Mouse (Mus musculus) thymus, adult 2 months (tissue): ENCODE results near the gene Naaladl2. TPM values are rescaled to one million over a fixed set of nuclear protein-coding genes. Genes with fewer than 3 reads are reported as not detected.

Source experiments
- DNase-seq: peaks from one replicate; pipeline ENCODE4 v3.0.0; 2021
- H3K27ac ChIP-seq: fragments of 200-500 bp; 2 replicates; pipeline ENCODE4 v1.5.1; 2012; ENCODE audit warnings: low read length, control low read depth; ENCODE audit not compliant: control insufficient read depth, insufficient read depth
- H3K27me3 ChIP-seq: fragments of 200-500 bp; 2 replicates; pipeline ENCODE4 v1.6.1; 2012; ENCODE audit warnings: mild to moderate bottlenecking, low read length, moderate library complexity, mixed read lengths; ENCODE audit not compliant: control insufficient read depth, insufficient read depth
- H3K36me3 ChIP-seq: fragments of 200-500 bp; 2 replicates; pipeline ENCODE4 v1.6.1; 2012; ENCODE audit warnings: mild to moderate bottlenecking, low read length, moderate library complexity; ENCODE audit not compliant: control insufficient read depth, insufficient read depth
- H3K4me1 ChIP-seq: fragments of 200-500 bp; replicated peaks from 2 replicates; pipeline ENCODE4 v1.6.1; 2012; ENCODE audit warnings: low read length; ENCODE audit not compliant: control insufficient read depth, insufficient read depth
- H3K4me3 ChIP-seq: fragments of 200-500 bp; 2 replicates; pipeline ENCODE4 v1.5.1; 2012; ENCODE audit warnings: mild to moderate bottlenecking, low read length, control low read depth, moderate library complexity; ENCODE audit not compliant: control insufficient read depth, insufficient read depth
- CTCF ChIP-seq: fragments of 200-500 bp; IDR thresholded peaks from 2 replicates; pipeline ENCODE4 v1.5.1; 2012; ENCODE audit warnings: mild to moderate bottlenecking, control low read depth, low read length, moderate library complexity, borderline replicate concordance; ENCODE audit not compliant: control insufficient read depth, poor library complexity, insufficient read depth; ENCODE audit errors: extremely low read depth
- POLR2A ChIP-seq: fragments of 200-500 bp; IDR thresholded peaks from 2 replicates; pipeline ENCODE4 v1.6.1; 2012; ENCODE audit warnings: mild to moderate bottlenecking, low read length, control low read depth, moderate library complexity; ENCODE audit not compliant: control insufficient read depth, poor library complexity, insufficient read depth; ENCODE audit errors: extremely low read depth
- WGBS: fragments of 180-500 bp; shearing (Covaris S2); methylation state at CpG from one replicate; pipeline ENCODE4 v1.1.7; 2018; 5-methylcytosine and 5-hydroxymethylcytosine counted together
- polyA plus RNA-seq: library from polyadenylated mRNA; depleted of rRNA; stranded (reverse); fragments of >200 nt; gene quantifications from 2 replicates; pipeline ENCODE4 v1.2.3, GENCODE M21; 2012

Gene Naaladl2
- polyA plus RNA-seq, 1 experiment, result 0.23 TPM

DNA sequence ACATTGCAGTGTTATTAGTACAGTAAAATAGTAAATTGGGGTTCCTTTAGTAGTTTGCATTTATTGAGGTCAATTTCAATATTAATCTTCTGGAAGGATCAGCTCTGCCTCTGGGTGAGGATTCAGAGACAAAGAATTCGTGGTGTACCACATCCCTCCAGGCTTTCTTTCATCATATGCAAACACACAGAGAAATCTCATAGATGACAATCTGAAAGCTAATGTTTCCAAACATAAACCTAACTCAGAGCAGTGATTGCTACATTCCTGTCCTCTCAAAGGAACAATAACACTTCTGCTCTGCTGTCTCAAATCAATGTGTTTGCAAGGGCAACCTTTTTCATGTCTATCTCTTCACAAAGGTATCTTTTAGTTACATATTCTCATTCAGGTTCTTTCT, 478.7 kb downstream of the Naaladl2 start:
- no peak for DNase-seq
- TF ChIP-seq CTCF (no peak), POLR2A (no peak)
- WGBS, result 58% methylated on average over 1 of the region's 1 CpGs

DNA sequence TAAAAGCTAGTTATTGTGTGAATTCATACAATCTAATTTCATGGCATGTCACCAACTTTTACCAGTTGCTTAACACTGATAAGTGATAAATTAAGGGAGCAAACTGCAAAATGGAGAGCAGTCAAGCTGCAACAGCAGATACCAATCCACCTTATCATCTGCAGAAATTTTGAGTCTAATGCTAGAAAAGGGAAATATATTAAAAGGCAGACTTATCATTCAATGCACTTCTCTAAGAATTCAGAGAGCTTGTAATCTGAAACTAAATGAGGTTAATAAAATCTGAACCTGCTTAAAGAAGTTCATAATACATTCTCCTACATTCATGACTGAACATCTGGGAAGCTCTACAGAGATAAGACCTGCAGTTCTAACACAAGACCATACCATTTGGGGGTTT, 480.3 kb downstream of the Naaladl2 start:
- Histone ChIP-seq H3K4me3 (no peak overlapping the region), H3K4me1 (no peaks in the 10 kb centered on the region), H3K36me3 (no peaks in the 10 kb centered on the region), H3K27ac (no peak overlapping the region), H3K27me3 (no peaks in the 10 kb centered on the region)
- no peak for DNase-seq
- TF ChIP-seq POLR2A, result no peak
- no peak for TF ChIP-seq CTCF

More for the DNA sequence above, 478.7 kb downstream of the Naaladl2 start:
- Histone ChIP-seq H3K36me3 (no peaks in the 10 kb centered on the region), H3K27ac (no peak overlapping the region), H3K4me3 (no peak overlapping the region), H3K4me1 (no peaks in the 10 kb centered on the region), H3K27me3 (no peaks in the 10 kb centered on the region)

DNA sequence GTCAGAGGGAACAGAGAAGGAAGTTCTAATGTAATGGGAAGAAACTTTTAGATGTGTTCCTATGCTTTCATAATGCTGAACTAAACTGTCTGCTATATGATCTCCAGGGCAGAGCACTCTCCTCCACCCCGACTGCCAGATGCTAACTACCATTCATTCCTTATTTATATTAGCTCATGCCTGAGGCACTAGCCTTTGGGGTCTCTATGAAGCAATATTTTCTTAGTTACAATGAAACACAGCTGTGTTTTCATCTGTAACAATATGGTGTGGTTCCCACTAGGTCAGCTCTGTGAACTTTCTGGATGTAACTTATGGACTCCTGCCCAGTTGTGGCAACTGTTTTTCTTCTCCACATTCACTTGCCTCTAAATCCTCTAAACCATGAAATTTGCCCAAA, 514.0 kb downstream of the Naaladl2 start:
- no peak overlapping the region for H3K27ac ChIP-seq
- DNase-seq, result no peak
- H3K27me3 ChIP-seq, result no peaks in the 10 kb centered on the region
- no peaks in the 10 kb centered on the region for H3K4me1 ChIP-seq
- H3K4me3 ChIP-seq, result no peak overlapping the region
- WGBS, result 76% methylated on average over 1 of the region's 1 CpGs
- TF ChIP-seq CTCF, result no peak
- TF ChIP-seq POLR2A, result no peak
- H3K36me3 ChIP-seq, result no peaks in the 10 kb centered on the region

DNA sequence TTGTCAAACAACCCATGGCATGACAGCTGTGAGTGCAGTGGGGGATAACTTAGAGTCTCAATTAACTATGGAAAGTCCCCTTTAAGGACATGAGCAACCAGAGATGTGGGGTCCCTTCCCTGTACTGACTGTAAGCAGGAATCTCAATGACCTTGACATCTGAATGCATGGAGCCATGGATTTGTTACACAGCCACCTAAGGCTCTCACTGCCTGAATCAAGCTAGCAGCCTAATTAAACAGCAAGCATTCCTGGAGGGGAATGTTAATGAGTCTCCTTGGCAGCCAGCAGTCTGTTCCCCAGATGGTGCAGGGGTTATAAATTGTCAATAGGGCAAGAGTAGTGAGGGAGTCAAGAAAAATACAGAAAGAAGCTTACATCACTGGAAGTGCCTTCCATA, 538.6 kb downstream of the Naaladl2 start:
- Histone ChIP-seq H3K4me1 (no peaks in the 10 kb centered on the region), H3K27me3 (no peaks in the 10 kb centered on the region), H3K4me3 (no peak overlapping the region), H3K36me3 (no peaks in the 10 kb centered on the region), H3K27ac (no peak overlapping the region)
- DNase-seq, result no peak
- no peak for TF ChIP-seq CTCF

DNA sequence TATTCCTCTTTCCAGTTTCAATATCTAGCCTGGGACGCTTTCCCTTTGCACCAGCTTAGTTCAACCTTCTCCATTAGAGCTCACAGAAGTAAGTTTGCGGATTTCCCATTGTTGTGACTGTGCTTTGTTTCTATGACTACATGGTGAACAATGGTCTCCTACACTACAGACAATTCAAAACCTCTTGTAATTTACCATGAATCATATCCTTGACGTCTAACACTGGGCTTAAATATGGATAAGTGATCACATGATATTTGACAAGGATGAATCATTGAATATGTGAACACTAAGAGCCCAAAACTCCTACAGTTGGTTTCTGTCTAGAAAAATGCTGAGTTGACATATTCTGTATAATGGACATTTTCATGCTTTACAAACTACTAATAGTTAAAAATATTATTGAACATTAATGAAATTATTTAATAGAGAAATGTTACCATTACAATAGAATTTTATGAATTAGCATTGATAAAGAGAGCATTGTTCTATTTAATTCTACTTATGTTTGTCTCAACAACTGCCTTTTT, 539.2 kb downstream of the Naaladl2 start:
- no peak overlapping the region for H3K27ac ChIP-seq
- DNase-seq, result no peak
- H3K36me3 ChIP-seq, result no peaks in the 10 kb centered on the region
- H3K4me3 ChIP-seq, result no peak overlapping the region
- no peaks in the 10 kb centered on the region for H3K27me3 ChIP-seq
- 83% methylated on average over 3 of the region's 3 CpGs for WGBS
- TF ChIP-seq POLR2A, result no peak
- TF ChIP-seq CTCF, result no peak
- no peaks in the 10 kb centered on the region for H3K4me1 ChIP-seq

DNA sequence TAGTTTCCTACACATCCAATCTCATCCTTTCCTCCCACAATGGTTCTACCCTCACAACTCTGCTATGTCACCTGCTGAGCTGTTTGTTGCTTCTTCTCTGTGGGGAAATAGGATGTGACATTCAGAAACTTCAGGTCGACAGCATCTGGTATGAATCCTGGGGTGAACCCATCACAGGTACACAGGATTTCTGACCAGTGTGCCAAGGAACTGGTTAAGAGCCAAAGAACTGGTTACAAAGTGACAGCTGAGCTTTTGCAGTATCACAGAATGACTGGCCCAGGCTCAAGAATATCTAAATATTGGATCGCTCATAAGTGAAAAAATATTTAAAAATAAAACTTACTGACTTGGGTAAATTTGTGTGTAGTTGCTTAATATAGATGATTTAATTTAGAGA, 548.6 kb downstream of the Naaladl2 start:
- H3K27ac ChIP-seq, result no peak overlapping the region
- no peaks in the 10 kb centered on the region for H3K36me3 ChIP-seq
- no peak for TF ChIP-seq CTCF
- TF ChIP-seq POLR2A, result no peak
- no peaks in the 10 kb centered on the region for H3K27me3 ChIP-seq
- no peak overlapping the region for H3K4me3 ChIP-seq
- 83% methylated on average over 2 of the region's 2 CpGs for WGBS
- H3K4me1 ChIP-seq, result no peaks in the 10 kb centered on the region
- no peak for DNase-seq

DNA sequence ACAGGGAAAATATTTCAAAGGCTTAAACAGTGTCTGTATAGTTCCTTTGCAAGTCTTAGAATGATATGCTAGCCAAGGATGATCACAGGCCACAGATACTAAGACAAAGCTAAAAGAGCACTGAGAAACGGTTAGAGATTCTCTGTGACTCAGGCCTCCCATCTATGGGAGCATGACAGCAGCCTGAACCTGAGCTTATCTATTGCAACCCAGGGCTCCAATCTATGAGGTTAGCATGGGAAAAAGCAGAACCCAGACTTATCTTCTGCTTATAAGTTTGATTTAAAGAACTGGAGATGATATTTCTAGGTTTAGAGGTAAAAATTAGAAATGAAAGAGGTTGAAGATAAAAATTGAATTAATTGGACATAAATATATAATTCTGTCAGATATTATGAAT, 587.4 kb downstream of the Naaladl2 start:
- H3K4me3 ChIP-seq, result no peak overlapping the region
- no peak overlapping the region for H3K27ac ChIP-seq
- DNase-seq, result no peak
- no peaks in the 10 kb centered on the region for H3K36me3 ChIP-seq
- WGBS, result 72% methylated on average over 1 of the region's 1 CpGs
- TF ChIP-seq CTCF (no peak), POLR2A (no peak)
- no peaks in the 10 kb centered on the region for H3K27me3 ChIP-seq
- no peaks in the 10 kb centered on the region for H3K4me1 ChIP-seq
